Mouse (Mus musculus): ENCODE measurements at regions not wholly inside any gene's neighbourhood (a gene's known extent, or its start where the extent isn't known, plus 50 kb on each side); places are given as distances from the start of the nearest gene placed in this dataset.

DNA sequence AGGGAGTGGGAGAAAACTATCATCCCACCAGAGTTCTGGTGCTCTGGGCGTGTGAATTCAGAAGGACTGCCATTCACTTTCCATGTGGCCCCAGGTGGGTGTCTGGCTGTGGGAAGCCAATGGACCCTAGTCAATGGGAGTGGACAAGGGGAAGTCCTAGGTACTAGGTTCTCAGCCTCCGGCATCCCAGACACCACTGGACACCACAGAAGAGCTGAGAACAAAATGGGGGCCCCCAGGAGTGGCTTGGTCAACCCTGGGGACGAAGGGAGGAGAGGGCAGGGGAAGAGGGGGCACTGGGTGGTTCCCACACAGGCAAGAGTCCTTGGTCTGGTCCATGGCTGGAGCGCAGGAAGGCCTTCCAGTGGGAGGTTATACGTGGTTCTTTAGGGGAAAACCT, 81.8 kb upstream of the Slc4a7 start:
- Histone ChIP-seq H3K27me3 (ENCODE audit: control insufficient read depth, insufficient read depth, insufficient read length) (no peaks in the 10 kb centered on the region), H3K36me3 (ENCODE audit: control insufficient read depth, insufficient read depth) (no peaks in the 10 kb centered on the region), H3ac (ENCODE audit: control insufficient read depth, insufficient read length, low read depth) (no peak overlapping the region), H3K4me3 (ENCODE audit: insufficient read depth, poor library complexity, severe bottlenecking) (no peak overlapping the region), H3K79me3 (ENCODE audit: low read depth) (no peaks in the 10 kb centered on the region), H3K79me2 (ENCODE audit: control insufficient read depth, insufficient read depth) (no peaks in the 10 kb centered on the region)
- TF ChIP-seq CTCF (IDR thresholded peaks at IDR 0.05; ENCODE audit: control insufficient read depth, insufficient read depth, insufficient read length) = no peak

DNA sequence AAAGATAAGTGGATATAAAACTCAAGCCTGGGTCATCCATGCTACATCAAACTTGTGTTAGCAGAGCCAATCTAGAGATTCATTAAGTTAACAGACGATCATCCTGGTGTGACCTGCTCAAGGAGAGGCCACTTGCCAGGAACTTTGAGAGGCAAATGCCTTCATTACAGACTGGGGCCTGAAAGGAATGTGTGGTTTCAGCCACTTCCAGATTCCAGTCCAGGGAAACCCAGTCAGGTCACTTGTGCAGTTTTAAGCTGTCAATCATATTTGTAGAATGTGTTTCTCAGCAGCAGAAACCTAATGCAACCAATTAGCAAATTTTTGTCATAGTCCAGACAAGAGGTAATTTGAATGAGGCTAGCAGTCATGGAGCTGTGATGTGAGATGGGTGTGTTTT, 73.4 kb upstream of the Slc4a7 start:
- Histone ChIP-seq H3K79me3 (ENCODE audit: low read depth) (no peaks in the 10 kb centered on the region), H3K36me3 (ENCODE audit: control insufficient read depth, insufficient read depth) (no peaks in the 10 kb centered on the region), H3K4me3 (ENCODE audit: insufficient read depth, poor library complexity, severe bottlenecking) (no peak overlapping the region), H3K27me3 (ENCODE audit: control insufficient read depth, insufficient read depth, insufficient read length) (no peaks in the 10 kb centered on the region), H3K79me2 (ENCODE audit: control insufficient read depth, insufficient read depth) (no peaks in the 10 kb centered on the region), H3ac (ENCODE audit: control insufficient read depth, insufficient read length, low read depth) (no peak overlapping the region)
- TF ChIP-seq MYOG (IDR thresholded peaks at IDR 0.05; ENCODE audit: control insufficient read depth, extremely low read depth, insufficient read length) (no peak), CEBPB (IDR thresholded peaks at IDR 0.05; ENCODE audit: low read depth) (no peak), MAX (IDR thresholded peaks at IDR 0.05) (no peak)

DNA sequence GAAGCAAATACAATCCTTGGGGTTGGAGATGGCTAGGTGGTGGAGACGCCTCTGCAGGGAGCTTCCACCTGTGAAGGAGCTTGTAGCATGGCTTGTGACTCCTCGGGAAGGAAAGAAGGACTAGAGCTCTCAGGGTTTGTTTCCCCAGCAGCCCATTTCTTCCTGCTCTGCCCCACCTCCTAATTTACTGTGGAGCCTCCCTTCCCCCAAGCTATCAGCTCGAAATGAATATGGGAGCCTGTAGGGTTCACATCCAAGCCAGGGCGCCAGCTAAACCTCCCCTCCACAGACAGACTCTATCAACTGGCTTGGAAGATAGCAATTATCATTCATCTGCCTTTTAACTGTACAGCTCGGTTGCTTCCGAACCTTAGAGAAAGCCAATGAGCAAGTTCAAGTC, 70.3 kb upstream of the Slc4a7 start:
- Histone ChIP-seq H3K27me3 (ENCODE audit: control insufficient read depth, insufficient read depth, insufficient read length) (no peaks in the 10 kb centered on the region), H3K79me2 (ENCODE audit: control insufficient read depth, insufficient read depth) (no peaks in the 10 kb centered on the region), H3ac (ENCODE audit: control insufficient read depth, insufficient read length, low read depth) (no peak overlapping the region), H3K79me3 (ENCODE audit: low read depth) (no peaks in the 10 kb centered on the region), H3K36me3 (ENCODE audit: control insufficient read depth, insufficient read depth) (no peaks in the 10 kb centered on the region), H3K4me3 (ENCODE audit: insufficient read depth, poor library complexity, severe bottlenecking) (no peak overlapping the region)
- TF ChIP-seq MYOG (IDR thresholded peaks at IDR 0.05; ENCODE audit: control insufficient read depth, extremely low read depth, insufficient read length) = no peak

DNA sequence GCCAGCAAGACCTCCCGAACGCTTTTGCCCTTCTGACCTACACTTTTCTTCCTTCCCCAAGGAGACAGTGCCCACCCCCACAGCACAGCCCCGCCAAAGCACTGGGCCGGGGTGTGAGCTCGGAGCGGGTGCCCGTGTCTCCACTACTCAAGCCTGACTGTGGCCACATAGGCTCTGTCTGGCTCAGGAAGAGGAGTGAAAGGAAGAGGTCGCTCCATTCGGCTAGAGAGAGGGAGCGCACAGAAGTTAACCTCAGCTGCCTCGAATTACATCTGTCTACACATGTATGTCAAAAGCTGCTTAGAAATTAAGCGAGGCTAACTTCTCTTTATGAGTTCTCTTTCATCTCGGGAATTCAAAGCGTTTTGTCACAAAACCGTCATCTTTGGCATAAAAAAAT, 69.6 kb upstream of the Slc4a7 start:
- Histone ChIP-seq H3ac (ENCODE audit: control insufficient read depth, insufficient read length, low read depth) (no peak overlapping the region), H3K79me2 (ENCODE audit: control insufficient read depth, insufficient read depth) (no peaks in the 10 kb centered on the region), H3K27me3 (ENCODE audit: control insufficient read depth, insufficient read depth, insufficient read length) (no peaks in the 10 kb centered on the region), H3K79me3 (ENCODE audit: low read depth) (no peaks in the 10 kb centered on the region), H3K4me3 (ENCODE audit: insufficient read depth, poor library complexity, severe bottlenecking) (no peak overlapping the region), H3K36me3 (ENCODE audit: control insufficient read depth, insufficient read depth) (no peaks in the 10 kb centered on the region)
- no peak for TF ChIP-seq MYOD1 (IDR thresholded peaks at IDR 0.05; ENCODE audit: control insufficient read depth, insufficient read length, low read depth)
- TF ChIP-seq CEBPB (IDR thresholded peaks at IDR 0.05; ENCODE audit: low read depth) = no peak
- no peak for TF ChIP-seq CTCF (IDR thresholded peaks at IDR 0.05; ENCODE audit: control insufficient read depth, insufficient read depth, insufficient read length)
- no peak for TF ChIP-seq MAX (IDR thresholded peaks at IDR 0.05)
- TF ChIP-seq FOSL1 (IDR thresholded peaks at IDR 0.05; ENCODE audit: insufficient read depth, low read length, poor library complexity, severe bottlenecking) = no peak
- no peak for TF ChIP-seq MYOG (IDR thresholded peaks at IDR 0.05; ENCODE audit: control insufficient read depth, extremely low read depth, insufficient read length)
- no peak for TF ChIP-seq USF1 (IDR thresholded peaks at IDR 0.05; ENCODE audit: low read depth)

DNA sequence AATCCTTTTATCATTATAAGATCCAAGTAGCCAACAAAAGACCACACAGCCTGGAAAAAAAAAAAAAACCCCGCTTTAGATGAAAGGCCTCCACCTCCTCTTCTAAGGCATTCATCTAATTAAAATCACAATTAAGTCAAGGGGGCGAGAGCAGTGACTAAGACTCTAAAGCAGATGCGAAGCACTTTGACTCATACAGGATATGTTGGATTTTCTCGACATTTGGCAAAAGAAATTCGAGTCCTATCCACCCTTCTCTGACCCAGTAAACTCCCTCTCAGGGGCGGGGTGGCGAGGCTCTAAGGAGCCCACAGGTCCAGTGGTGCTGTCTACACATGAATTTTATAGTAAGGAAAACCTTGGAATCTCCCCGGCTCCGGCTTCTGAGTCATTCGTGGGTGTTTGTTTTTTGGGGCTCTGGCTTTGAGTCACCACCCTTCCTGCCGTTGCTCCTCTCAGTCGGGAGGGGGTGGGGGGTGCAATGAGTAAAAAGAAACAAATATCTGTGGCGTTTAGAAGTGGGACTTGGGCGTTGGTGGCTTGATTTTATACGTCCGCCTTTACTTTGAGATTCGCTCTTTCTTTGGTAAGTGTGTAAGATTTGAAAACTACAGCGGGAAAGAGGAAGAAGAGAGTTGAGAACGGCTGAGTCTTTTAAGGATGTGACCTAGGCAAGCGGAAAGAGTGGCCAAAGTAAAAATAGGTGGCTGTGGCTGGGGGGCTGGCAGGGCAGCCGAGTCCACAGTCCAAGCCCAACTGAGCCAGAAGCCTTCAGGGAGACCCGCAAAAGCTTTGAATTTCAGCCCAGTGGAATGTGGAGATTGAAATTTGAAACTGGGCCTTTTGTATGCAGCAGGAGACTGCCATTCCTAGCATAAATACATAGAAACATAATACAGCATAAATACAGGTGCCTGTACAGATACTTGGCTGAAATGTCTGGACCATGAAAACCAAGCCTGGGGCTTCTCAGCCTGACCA, 68.8 kb upstream of the Slc4a7 start:
- Histone ChIP-seq H3K36me3 (ENCODE audit: control insufficient read depth, insufficient read depth) (no peaks in the 10 kb centered on the region), H3K79me2 (ENCODE audit: control insufficient read depth, insufficient read depth) (no peaks in the 10 kb centered on the region), H3K27me3 (ENCODE audit: control insufficient read depth, insufficient read depth, insufficient read length) (no peaks in the 10 kb centered on the region), H3K4me3 (ENCODE audit: insufficient read depth, poor library complexity, severe bottlenecking) (peak overlapping the region; percentile 27), H3K79me3 (ENCODE audit: low read depth) (no peaks in the 10 kb centered on the region), H3ac (ENCODE audit: control insufficient read depth, insufficient read length, low read depth) (peak overlapping the region; percentile 30)
- TF ChIP-seq FOSL1 (IDR thresholded peaks at IDR 0.05; ENCODE audit: insufficient read depth, low read length, poor library complexity, severe bottlenecking) = peak; percentile 1
- TF ChIP-seq CEBPB (IDR thresholded peaks at IDR 0.05; ENCODE audit: low read depth) = no peak
- no peak for TF ChIP-seq MAX (IDR thresholded peaks at IDR 0.05)
- TF ChIP-seq CTCF (IDR thresholded peaks at IDR 0.05; ENCODE audit: control insufficient read depth, insufficient read depth, insufficient read length) = no peak
- no peak for TF ChIP-seq USF1 (IDR thresholded peaks at IDR 0.05; ENCODE audit: low read depth)
- TF ChIP-seq MYOG (IDR thresholded peaks at IDR 0.05; ENCODE audit: control insufficient read depth, extremely low read depth, insufficient read length) = no peak
- peak; percentile 59 for TF ChIP-seq MYOD1 (IDR thresholded peaks at IDR 0.05; ENCODE audit: control insufficient read depth, insufficient read length, low read depth)

DNA sequence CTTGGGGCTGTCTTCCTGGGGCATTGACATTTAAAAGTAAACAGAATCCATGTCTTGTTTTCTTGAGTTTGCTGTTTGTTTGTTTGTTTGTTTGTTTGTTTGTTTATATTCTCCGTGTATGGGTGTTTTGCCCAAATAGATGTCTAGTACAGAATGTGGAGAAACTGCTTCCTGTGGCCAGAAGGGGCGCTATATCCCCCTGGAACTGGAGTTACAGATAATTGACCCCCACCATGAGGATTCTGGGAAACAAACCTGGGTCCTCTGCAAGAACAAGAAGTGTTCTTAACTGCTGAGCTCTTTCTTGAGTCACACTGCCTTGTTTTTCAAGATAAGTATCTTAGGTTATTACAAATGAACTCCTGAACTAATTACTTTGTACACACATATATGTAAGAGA, 68.1 kb upstream of the Slc4a7 start:
- TF ChIP-seq CTCF (IDR thresholded peaks at IDR 0.05; ENCODE audit: control insufficient read depth, insufficient read depth, insufficient read length) (no peak), CEBPB (IDR thresholded peaks at IDR 0.05; ENCODE audit: low read depth) (no peak), MYOG (IDR thresholded peaks at IDR 0.05; ENCODE audit: control insufficient read depth, extremely low read depth, insufficient read length) (no peak), USF1 (IDR thresholded peaks at IDR 0.05; ENCODE audit: low read depth) (no peak)
- Histone ChIP-seq H3K79me3 (ENCODE audit: low read depth) (no peaks in the 10 kb centered on the region), H3K27me3 (ENCODE audit: control insufficient read depth, insufficient read depth, insufficient read length) (no peaks in the 10 kb centered on the region), H3ac (ENCODE audit: control insufficient read depth, insufficient read length, low read depth) (no peak overlapping the region), H3K4me3 (ENCODE audit: insufficient read depth, poor library complexity, severe bottlenecking) (peak overlapping the region; percentile 27), H3K79me2 (ENCODE audit: control insufficient read depth, insufficient read depth) (no peaks in the 10 kb centered on the region), H3K36me3 (ENCODE audit: control insufficient read depth, insufficient read depth) (no peaks in the 10 kb centered on the region)

Data from C2C12 (cell line).